Mouse (Mus musculus) ES-E14 (cell line): ENCODE measurements around the gene Lrrc29.

ENCODE experiments used
- CHD2 ChIP-seq: IDR thresholded peaks from 2 replicates; pipeline ENCODE4 v1.6.1; 2014; ENCODE audit warnings: mild to moderate bottlenecking, low read depth, low read length, inconsistent platforms
- MAFK ChIP-seq: IDR thresholded peaks from 2 replicates; pipeline ENCODE4 v1.6.1; 2014; ENCODE audit warnings: mild to moderate bottlenecking, low read depth, low read length, inconsistent platforms; ENCODE audit not compliant: insufficient read depth
- ZNF384 ChIP-seq: IDR thresholded peaks from 2 replicates; pipeline ENCODE4 v1.6.1; 2012; ENCODE audit warnings: low read depth, low read length, inconsistent platforms

GRCm38 (mm10) chr8:105367107-105367506, 41.0 kb upstream of the Lrrc29 start:
- no peak for TF ChIP-seq MAFK
- no peak for TF ChIP-seq CHD2
- TF ChIP-seq ZNF384: no peak
